20 mouse cellular contexts compared by ENCODE assay signal in the genomic region with DNA sequence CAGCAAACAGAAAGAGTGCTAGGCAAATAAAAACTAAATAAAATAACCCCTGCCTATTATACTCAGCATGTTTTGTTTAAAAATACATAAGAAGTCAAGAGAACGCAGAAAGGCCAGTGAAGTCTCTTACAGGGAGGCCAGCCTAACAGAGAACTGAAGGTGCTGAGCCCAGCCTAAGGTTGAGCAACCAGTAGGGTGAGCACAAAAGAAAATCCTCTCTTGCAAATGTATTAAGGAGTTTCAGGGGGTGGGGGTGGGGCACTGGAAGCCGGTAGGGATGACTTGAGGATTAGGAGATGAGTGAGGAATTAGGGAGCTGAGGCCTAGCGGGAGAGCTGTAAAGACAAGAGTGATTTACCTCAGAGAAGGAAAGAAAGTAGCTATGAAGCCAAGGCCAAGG. TPM values are rescaled to one million over a fixed set of nuclear protein-coding genes. Genes with fewer than 3 reads are reported as not detected.
DNase-seq lines count a peak whose midpoint lies in the region; ATAC-seq and TF ChIP-seq lines count a peak whose summit lies in the region.
"Had no signal": no experiment of that assay in that cellular context is flagged by ENCODE, and none has a peak within 500 bp of the region (broad histone marks: within the 10 kb centered on the region; RNA-seq: fewer than 3 reads in every experiment).

No protein-coding gene starts in this region.

- no peaks in the 10 kb centered on the region for H3K27me3 ChIP-seq in forebrain, embryonic 10.5 days (ENCODE audit: poor library complexity, severe bottlenecking)
- H3K27me3 ChIP-seq in forebrain, embryonic 14.5 days (replicated peaks; ENCODE audit: control insufficient read depth, insufficient read depth, low read length) = no peaks in the 10 kb centered on the region
- no peaks in the 10 kb centered on the region for H3K27me3 ChIP-seq in liver, postnatal 0 days (ENCODE audit: insufficient read depth, low read length)
- H3K27me3 ChIP-seq in liver, embryonic 11.5 days (replicated peaks; ENCODE audit: control insufficient read depth, insufficient read depth, low read length) = no peaks in the 10 kb centered on the region
- no peaks in the 10 kb centered on the region for H3K27me3 ChIP-seq in CH12.LX (replicated peaks)
- no peaks in the 10 kb centered on the region for H3K27me3 ChIP-seq in embryonic facial prominence, embryonic 15.5 days
- H3K27me3 ChIP-seq: limb, embryonic 12.5 days; liver, embryonic 15.5 days; neural tube, embryonic 13.5 days had no signal

- H3K27ac ChIP-seq in forebrain, embryonic 10.5 days = peak overlapping the region; percentile 25; the same call in 1 of the 2 replicates
- no peak overlapping the region for H3K27ac ChIP-seq in forebrain, embryonic 14.5 days (ENCODE audit: low read depth, low read length)
- H3K27ac ChIP-seq in liver, postnatal 0 days (ENCODE audit: low read depth) = peak overlapping the region; percentile 2; the same call in 1 of the 2 replicates
- H3K27ac ChIP-seq in liver, embryonic 11.5 days (ENCODE audit: low read depth, low read length) = no peak overlapping the region
- H3K27ac ChIP-seq in CH12.LX (ENCODE audit: insufficient read depth, low read depth) = no peak overlapping the region
- peak overlapping the region; percentile 55; the same call in 1 of the 2 replicates for H3K27ac ChIP-seq in embryonic facial prominence, embryonic 15.5 days (replicated peaks)
- H3K27ac ChIP-seq: left cerebral cortex, adult 2 months; limb, embryonic 12.5 days; liver, embryonic 15.5 days; neural tube, embryonic 13.5 days had no signal

- no peak for TF ChIP-seq POLR2A in CH12.LX (IDR thresholded peaks at IDR 0.05; ENCODE audit: low read depth, low read length)

- no peak overlapping the region for H3K4me3 ChIP-seq in forebrain, embryonic 10.5 days
- no peak overlapping the region for H3K4me3 ChIP-seq in forebrain, embryonic 14.5 days (ENCODE audit: low read depth, low read length)
- no peak overlapping the region for H3K4me3 ChIP-seq in liver, postnatal 0 days (ENCODE audit: low read depth, low read length)
- no peak overlapping the region for H3K4me3 ChIP-seq in liver, embryonic 11.5 days (ENCODE audit: low read depth, low read length)
- no peak overlapping the region for H3K4me3 ChIP-seq in CH12.LX (replicated peaks in 1 of 3; ENCODE audit: low read depth in 2 of 3, low read length in 2 of 3, poor library complexity in 1 of 3)
- no peak overlapping the region for H3K4me3 ChIP-seq in embryonic facial prominence, embryonic 15.5 days (replicated peaks)
- H3K4me3 ChIP-seq: heart, adult 2 months; left cerebral cortex, adult 2 months; limb, embryonic 12.5 days; liver, embryonic 15.5 days; neural tube, embryonic 13.5 days had no signal

- DNase-seq in forebrain, embryonic 10.5 days (ENCODE audit: extremely low spot score, low spot score) = no peak
- no peak for DNase-seq in forebrain, embryonic 14.5 days (ENCODE audit: low spot score)
- DNase-seq in liver, postnatal 0 days = no peak
- DNase-seq in liver, embryonic 11.5 days (ENCODE audit: low spot score) = no peak
- DNase-seq in CH12.LX (ENCODE audit: extremely low read depth) = no peak
- DNase-seq in adrenal gland, postnatal 14 days = no peak
- DNase-seq: adrenal gland, postnatal 10 days; cerebellum, adult 18-20 months; cerebellum, postnatal 36 days; gastrocnemius, postnatal 14 days; heart, adult 2 months; kidney, adult 9 months; thymus, adult 2 months had no signal

- dilution Hi-C loops in CH12.LX (cut with MboI; ENCODE audit: extremely low pct_ligation_motif_present, extremely low pct_unique_long_range_greater_than_20kb, low sequenced_read_pairs) = no loop called here

- TF ChIP-seq RAD21 in CH12.LX (IDR thresholded peaks at IDR 0.05; ENCODE audit: low read depth, low read length) = no peak

- H3K4me1 ChIP-seq in forebrain, embryonic 10.5 days = peaks cover 16% of the 10 kb centered on the region
- H3K4me1 ChIP-seq in forebrain, embryonic 14.5 days (ENCODE audit: control insufficient read depth, insufficient read depth, low read length) = no peaks in the 10 kb centered on the region
- peaks cover 46% of the 10 kb centered on the region for H3K4me1 ChIP-seq in liver, postnatal 0 days (ENCODE audit: insufficient read depth)
- peaks cover 16% of the 10 kb centered on the region for H3K4me1 ChIP-seq in liver, embryonic 11.5 days (replicated peaks; ENCODE audit: control insufficient read depth, insufficient read depth, low read length)
- peaks cover 8 to 80% of the 10 kb centered on the region in 2 experiments for H3K4me1 ChIP-seq in CH12.LX (ENCODE audit: control insufficient read depth in 1 of 2, insufficient read depth in 2 of 2)
- peaks cover 14% of the 10 kb centered on the region for H3K4me1 ChIP-seq in embryonic facial prominence, embryonic 15.5 days

- no peaks in the 10 kb centered on the region for H3K9me3 ChIP-seq in forebrain, embryonic 10.5 days
- H3K9me3 ChIP-seq in forebrain, embryonic 14.5 days (replicated peaks; ENCODE audit: control insufficient read depth, low read length) = no peaks in the 10 kb centered on the region
- no peaks in the 10 kb centered on the region for H3K9me3 ChIP-seq in liver, postnatal 0 days (ENCODE audit: low read length)
- H3K9me3 ChIP-seq in liver, embryonic 11.5 days (ENCODE audit: control insufficient read depth, low read length) = no peaks in the 10 kb centered on the region
- no peaks in the 10 kb centered on the region for H3K9me3 ChIP-seq in CH12.LX (replicated peaks; ENCODE audit: low read length)
- H3K9me3 ChIP-seq in embryonic facial prominence, embryonic 15.5 days (replicated peaks) = no peaks in the 10 kb centered on the region
- H3K9me3 ChIP-seq: limb, embryonic 12.5 days; liver, embryonic 15.5 days; neural tube, embryonic 13.5 days had no signal

- TF ChIP-seq CTCF in liver, postnatal 0 days (IDR thresholded peaks at IDR 0.05; ENCODE audit: low read depth) = no peak
- TF ChIP-seq CTCF in CH12.LX (conservative IDR thresholded peaks at IDR 0.05 in 1 of 2, IDR thresholded peaks at IDR 0.05 in 1 of 2; ENCODE audit: low read depth in 2 of 2, low read length in 2 of 2) = no peak

- in situ Hi-C loops in CH12.LX (cut with MboI; ENCODE audit: low pct_ligation_motif_present, low pct_unique_long_range_greater_than_20kb, low sequenced_read_pairs) = no loop called here

- no peak for TF ChIP-seq EP300 in liver, postnatal 0 days (IDR thresholded peaks at IDR 0.05; ENCODE audit: low read depth)
- TF ChIP-seq EP300 in CH12.LX (IDR thresholded peaks at IDR 0.05; ENCODE audit: low read length) = no peak

- H3K9ac ChIP-seq in forebrain, embryonic 14.5 days (ENCODE audit: low read length) = no peak overlapping the region
- H3K9ac ChIP-seq in liver, postnatal 0 days (replicated peaks) = no peak overlapping the region
- no peak overlapping the region for H3K9ac ChIP-seq in liver, embryonic 11.5 days (ENCODE audit: low read depth, low read length)
- H3K9ac ChIP-seq in CH12.LX (ENCODE audit: insufficient read depth, low read depth) = no peak overlapping the region
- H3K9ac ChIP-seq in embryonic facial prominence, embryonic 15.5 days = no peak overlapping the region
- H3K9ac ChIP-seq: limb, embryonic 12.5 days; liver, embryonic 15.5 days; neural tube, embryonic 13.5 days had no signal

- no peaks in the 10 kb centered on the region for H3K36me3 ChIP-seq in forebrain, embryonic 10.5 days (replicated peaks)
- no peaks in the 10 kb centered on the region for H3K36me3 ChIP-seq in forebrain, embryonic 14.5 days (ENCODE audit: control insufficient read depth, insufficient read depth, low read length)
- no peaks in the 10 kb centered on the region for H3K36me3 ChIP-seq in liver, postnatal 0 days (replicated peaks; ENCODE audit: insufficient read depth, low read length)
- no peaks in the 10 kb centered on the region for H3K36me3 ChIP-seq in liver, embryonic 11.5 days (ENCODE audit: control insufficient read depth, insufficient read depth, low read length)
- peaks cover 20 to 69% of the 10 kb centered on the region in 2 experiments for H3K36me3 ChIP-seq in CH12.LX (replicated peaks in 1 of 2; ENCODE audit: control insufficient read depth in 1 of 2, insufficient read depth in 1 of 2, low read length in 1 of 2)
- H3K36me3 ChIP-seq in embryonic facial prominence, embryonic 15.5 days = 0 out of 2 replicates have a peak, but pooled peaks cover 5% of the 10 kb centered on the region
- H3K36me3 ChIP-seq: limb, embryonic 12.5 days; liver, embryonic 15.5 days; neural tube, embryonic 13.5 days had no signal

- WGBS in forebrain, embryonic 10.5 days = 15% methylated on average over 3 of the region's 3 CpGs
- 19% methylated on average over 3 of the region's 3 CpGs for WGBS in forebrain, embryonic 14.5 days
- WGBS in liver, postnatal 0 days (ENCODE audit: insufficient replicate concordance) = 51% methylated on average over 3 of the region's 3 CpGs
- WGBS in liver, embryonic 11.5 days = 51% methylated on average over 3 of the region's 3 CpGs
- WGBS in embryonic facial prominence, embryonic 15.5 days = 30% methylated on average over 3 of the region's 3 CpGs

- no peak overlapping the region for H3K4me2 ChIP-seq in forebrain, embryonic 14.5 days (ENCODE audit: low read length)
- H3K4me2 ChIP-seq in liver, postnatal 0 days (ENCODE audit: low read depth, low read length) = no peak overlapping the region
- no peak overlapping the region for H3K4me2 ChIP-seq in liver, embryonic 11.5 days
- H3K4me2 ChIP-seq in CH12.LX (ENCODE audit: insufficient read depth, low read depth, poor library complexity, severe bottlenecking) = no peak overlapping the region
- no peak overlapping the region for H3K4me2 ChIP-seq in embryonic facial prominence, embryonic 15.5 days (replicated peaks)
- H3K4me2 ChIP-seq: limb, embryonic 12.5 days; liver, embryonic 15.5 days; neural tube, embryonic 13.5 days had no signal

- H3K79me2 ChIP-seq in CH12.LX (replicated peaks; ENCODE audit: control insufficient read depth, extremely low read depth, insufficient read depth, poor library complexity, severe bottlenecking) = peaks cover 87% of the 10 kb centered on the region

- ATAC-seq in forebrain, embryonic 14.5 days = no peak
- ATAC-seq in liver, postnatal 0 days = no peak
- no peak for ATAC-seq in liver, embryonic 11.5 days (replicated peaks; ENCODE audit: low FRiP score)
- no peak for ATAC-seq in embryonic facial prominence, embryonic 15.5 days (ENCODE audit: insufficient number of reproducible peaks, low FRiP score, low TSS enrichment, low read depth)
- ATAC-seq in megakaryocyte-erythroid progenitor cell, adult 5-6 weeks (replicated peaks; ENCODE audit: low FRiP score, low TSS enrichment, poor library complexity, severe bottlenecking) = no peak
- ATAC-seq: CD4-positive, CD25-positive, alpha-beta regulatory T cell, adult 4 months had no signal

RNA-seq across cellular contexts. Expression of a gene that starts 9.1 kb away (rescaled TPM):
- polyA plus RNA-seq in forebrain, embryonic 10.5 days (2016; fragmentation: Nextera tagmentation; extraction: Ambion mirVana) = 10.9 and 12.8 TPM in 2 replicates
- 7.2 TPM in 2 replicates for polyA plus RNA-seq in forebrain, embryonic 14.5 days (2014; fragmentation: Nextera tagmentation; extraction: Ambion mirVana)
- polyA plus RNA-seq in liver, postnatal 0 days (2015; fragmentation: Nextera tagmentation; extraction: Ambion mirVana) = 11.8 and 12.7 TPM in 2 replicates
- polyA plus RNA-seq in liver, embryonic 11.5 days (2014; fragmentation: Nextera tagmentation; extraction: Ambion mirVana) = 27.8 and 29.4 TPM in 2 replicates
- total RNA-seq in CH12.LX (2012; rRNA removed) (256 and 271 TPM in 2 replicates), CH12.LX (2014; rRNA removed) (351 and 369 TPM in 2 replicates)
- 283 and 346 TPM in 2 replicates for polyA plus RNA-seq in CH12.LX (2012; ENCODE audit: insufficient read length, low read depth)
- polyA plus RNA-seq in embryonic facial prominence, embryonic 15.5 days (2015; fragmentation: Nextera tagmentation; extraction: Ambion mirVana) = 25.4 and 27.8 TPM in 2 replicates
- total RNA-seq in adrenal gland, postnatal 14 days (2021) = 55.2 and 62.9 TPM in 2 replicates
- total RNA-seq in megakaryocyte-erythroid progenitor cell, adult 5-6 weeks (2014; fragmentation: Nextera tagmentation) = 59.1 and 69.6 TPM in 2 replicates
- total RNA-seq in megakaryocyte-erythroid progenitor cell, adult 5-6 weeks (2017) = 61.5 and 69.9 TPM in 2 replicates

Comparison
In these comparisons a context has a peak if more than half of its experiments do, and no peak if none do; other contexts are left out.
1. H3K27ac ChIP-seq: peak in forebrain, embryonic 10.5 days (single experiment), liver, postnatal 0 days (single experiment) and embryonic facial prominence, embryonic 15.5 days (single experiment); none in forebrain, embryonic 14.5 days (single experiment), liver, embryonic 11.5 days (single experiment) and CH12.LX (single experiment).